Mouse (Mus musculus) ES-Bruce4 (cell line): ENCODE data around the gene App.

Source experiments
- CTCF ChIP-seq: IDR thresholded peaks from one replicate; pipeline ENCODE4 v1.8.1; 2011; ENCODE audit warnings: low read depth, low read length
- EP300 ChIP-seq: IDR thresholded peaks from 2 replicates; pipeline ENCODE4 v1.6.1; 2011; ENCODE audit warnings: low read depth, low read length; ENCODE audit not compliant: insufficient read depth

- TF ChIP-seq EP300, result no peak
- TF ChIP-seq CTCF, result no peak
These were observed 58.8 kb downstream of the App start for GRCm38 (mm10) chr16:85114742-85115141.
